Mouse (Mus musculus): ENCODE data around the gene Krt24. TPM values are rescaled to one million over a fixed set of nuclear protein-coding genes. Genes with fewer than 3 reads are reported as not detected.

Gene Krt24
- polyA plus RNA-seq, 1 experiment from 2014 or later, result not detected

DNA sequence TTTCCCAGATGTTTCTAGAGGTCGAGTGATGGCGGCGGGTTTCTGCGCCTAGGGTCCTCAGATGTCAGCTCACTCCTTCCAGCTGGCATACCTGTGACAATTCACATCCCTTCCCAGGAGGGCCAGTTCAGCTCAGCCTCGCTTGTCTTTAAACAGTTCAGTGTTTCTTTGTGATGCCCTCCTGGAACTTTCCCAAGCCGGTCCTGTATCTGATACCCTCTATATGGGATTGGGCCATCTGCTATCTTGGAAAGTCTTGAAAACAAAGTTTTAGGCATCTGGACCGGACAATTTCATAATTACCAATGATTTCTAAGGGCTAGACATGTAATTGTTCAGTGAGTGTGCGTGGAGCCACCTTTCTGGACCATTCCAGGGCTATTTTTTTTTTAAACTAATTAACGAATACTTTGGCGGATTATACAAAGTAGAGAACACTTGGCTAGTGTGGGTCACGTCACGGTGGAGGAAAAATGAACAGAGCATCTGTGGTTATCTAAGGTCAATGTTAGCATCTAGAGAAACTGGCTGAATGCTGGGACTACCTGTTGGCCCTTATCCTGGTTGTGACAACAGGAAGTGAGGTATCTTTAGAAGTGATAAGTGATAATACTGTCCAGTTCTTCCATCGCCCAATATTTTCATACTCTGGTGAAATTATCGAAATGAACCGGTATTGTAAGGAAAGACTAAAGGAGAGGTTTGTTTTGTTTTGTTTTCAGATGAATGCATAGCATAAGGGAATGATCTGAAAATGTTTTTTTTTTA, 53.8 kb downstream of the Krt24 start:
- 22% methylated on average over 15 of the region's 15 CpGs for WGBS

DNA sequence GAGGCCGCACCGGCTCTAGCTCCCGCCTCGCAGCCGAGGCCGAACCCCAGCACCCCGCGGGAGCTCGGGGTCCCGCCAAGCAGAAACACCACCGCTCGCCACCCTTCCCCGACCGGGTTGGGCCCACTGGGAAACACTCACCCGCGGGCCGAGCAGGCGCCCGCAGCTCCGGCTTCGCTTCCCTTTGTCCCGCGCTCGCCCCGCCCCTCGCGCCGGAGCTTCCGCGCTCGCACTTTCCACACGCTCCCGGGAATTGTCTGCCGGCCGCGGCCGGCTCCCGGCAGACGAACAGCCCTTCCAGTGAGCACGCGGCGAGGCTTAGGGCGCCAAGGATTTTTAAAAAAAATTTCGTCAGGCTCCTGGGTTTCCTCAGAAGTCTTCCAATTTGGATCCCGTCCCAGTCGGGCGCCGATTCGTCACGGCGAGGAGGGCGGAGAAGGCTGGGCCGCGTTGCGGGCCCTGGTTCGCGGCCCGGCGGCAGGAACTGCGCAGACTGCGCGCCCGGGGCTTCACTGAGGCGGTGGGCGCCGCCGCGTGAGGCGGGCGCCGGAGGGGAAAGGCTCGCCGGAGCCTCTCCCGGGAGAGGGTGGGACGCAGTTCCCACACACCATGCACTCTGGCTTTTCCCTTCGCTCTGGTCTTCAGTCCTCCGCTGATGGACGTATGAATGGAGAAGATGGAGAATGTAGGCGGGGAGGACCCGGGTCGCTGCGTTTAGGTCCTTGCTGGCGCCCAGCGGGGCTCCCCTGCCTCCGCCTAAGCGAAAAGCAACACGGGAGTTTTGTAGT, 54.6 kb downstream of the Krt24 start, which contains the start of gene Smarce1:
Gene Smarce1, minus strand, starts transcription at position 757 of the 788 bp plus-strand sequence.
- peak; percentile 91 for ATAC-seq (ENCODE audit: insufficient number of reproducible peaks, low FRiP score)
- Histone ChIP-seq H3K4me2 (peak within 1 kb of the TSS; percentile 77), H3K4me3 (peak within 1 kb of the TSS; percentile 92), H3K27ac (ENCODE audit: poor library complexity, severe bottlenecking) (peak within 1 kb of the TSS; percentile 96), H3K27me3 (replicated peaks) (no peaks in the 10 kb centered on the region), H3K9ac (peak within 1 kb of the TSS; percentile 98), H3K9me3 (replicated peaks) (no peaks in the 10 kb centered on the region), H3K4me1 (replicated peaks) (peaks cover 15% of the 10 kb centered on the region), H3K36me3 (peaks cover 21% of the 10 kb centered on the region)
- under 1% methylated on average over 85 of the region's 87 CpGs for WGBS

More for the DNA sequence above, 53.8 kb downstream of the Krt24 start:
- Histone ChIP-seq H3K9ac (peak overlapping the region; percentile 98), H3K4me1 (replicated peaks) (peaks cover 15% of the 10 kb centered on the region), H3K36me3 (peaks cover 16% of the 10 kb centered on the region), H3K4me2 (peak overlapping the region; percentile 77), H3K27me3 (replicated peaks) (no peaks in the 10 kb centered on the region), H3K27ac (ENCODE audit: poor library complexity, severe bottlenecking) (peak overlapping the region; percentile 96), H3K9me3 (replicated peaks) (no peaks in the 10 kb centered on the region), H3K4me3 (peak overlapping the region; percentile 92)
- ATAC-seq (ENCODE audit: insufficient number of reproducible peaks, low FRiP score), result peak; percentile 18; the same call in 1 of the 2 replicates

Other genes with a start within 250 kb of the Krt24 start
- gene Igfbp4, start 244.0 kb downstream of the Krt24 start, polyA plus RNA-seq (2016; fragmentation: Nextera tagmentation; extraction: Ambion mirVana), result 371 and 382 TPM in 2 replicates
- gene Tns4, start 196.0 kb downstream of the Krt24 start, polyA plus RNA-seq (2016; fragmentation: Nextera tagmentation; extraction: Ambion mirVana), result 0.05 and 0.11 TPM in 2 replicates
- gene Ccr7, start 130.2 kb downstream of the Krt24 start, polyA plus RNA-seq (2016; fragmentation: Nextera tagmentation; extraction: Ambion mirVana), result 0.08 TPM in 1 of 2 replicates, not detected in the other
- 178 and 181 TPM in 2 replicates for gene Smarce1, start 54.2 kb downstream of the Krt24 start, polyA plus RNA-seq (2016; fragmentation: Nextera tagmentation; extraction: Ambion mirVana)
- gene Krt222, start 41.2 kb downstream of the Krt24 start, polyA plus RNA-seq (2016; fragmentation: Nextera tagmentation; extraction: Ambion mirVana), result 1.6 TPM in 2 replicates
- not detected in 2 replicates for gene Krt25, start 37.7 kb upstream of the Krt24 start, polyA plus RNA-seq (2016; fragmentation: Nextera tagmentation; extraction: Ambion mirVana)
- not detected in 2 replicates for gene Krt26, start 52.7 kb upstream of the Krt24 start, polyA plus RNA-seq (2016; fragmentation: Nextera tagmentation; extraction: Ambion mirVana)
- gene Krt27, start 65.8 kb upstream of the Krt24 start, polyA plus RNA-seq (2016; fragmentation: Nextera tagmentation; extraction: Ambion mirVana), result 0.12 TPM in 1 of 2 replicates, not detected in the other
- gene Krt28, start 89.6 kb upstream of the Krt24 start, polyA plus RNA-seq (2016; fragmentation: Nextera tagmentation; extraction: Ambion mirVana), result 0.12 and 0.20 TPM in 2 replicates
- 16.6 and 18.8 TPM in 2 replicates for gene Krt10, start 104.1 kb upstream of the Krt24 start, polyA plus RNA-seq (2016; fragmentation: Nextera tagmentation; extraction: Ambion mirVana)
- not detected in 2 replicates for gene Krt12, start 137.0 kb upstream of the Krt24 start, polyA plus RNA-seq (2016; fragmentation: Nextera tagmentation; extraction: Ambion mirVana)
- gene Krt20, start 152.9 kb upstream of the Krt24 start, polyA plus RNA-seq (2016; fragmentation: Nextera tagmentation; extraction: Ambion mirVana), result 3.6 and 4.1 TPM in 2 replicates
- gene Krt23, start 207.9 kb upstream of the Krt24 start, polyA plus RNA-seq (2016; fragmentation: Nextera tagmentation; extraction: Ambion mirVana), result 0.27 and 0.52 TPM in 2 replicates
- not detected in 2 replicates for gene Krt39, start 236.1 kb upstream of the Krt24 start, polyA plus RNA-seq (2016; fragmentation: Nextera tagmentation; extraction: Ambion mirVana)

Data from heart, embryonic 12.5 days (tissue).